Mouse (Mus musculus) forebrain, embryonic 13.5 days (tissue): Measurements from ENCODE around the gene Dnajc4. TPM values are rescaled to one million over a fixed set of nuclear protein-coding genes. Genes with fewer than 3 reads are reported as not detected.

Source experiments
- ATAC-seq: fragments of 200-750 bp; cut with Nextera tagmentation; 2 replicates; pipeline ENCODE4 v1.8.0; 2017
- H3K27ac ChIP-seq: fragments of 300-500 bp; sonication (generic); 2 replicates; pipeline ENCODE4 v1.5.1; 2015; ENCODE audit warnings: inconsistent platforms, mild to moderate bottlenecking, moderate library complexity
- H3K27me3 ChIP-seq: fragments of 300-500 bp; sonication (generic); 2 replicates; pipeline ENCODE4 v1.6.1; 2015; ENCODE audit warnings: mild to moderate bottlenecking, inconsistent platforms
- H3K36me3 ChIP-seq: fragments of 300-500 bp; sonication (generic); 2 replicates; pipeline ENCODE4 v1.6.1; 2015; ENCODE audit warnings: mild to moderate bottlenecking, inconsistent platforms; ENCODE audit not compliant: poor library complexity, severe bottlenecking
- H3K4me1 ChIP-seq: fragments of 300-500 bp; sonication (generic); 2 replicates; pipeline ENCODE4 v1.6.1; 2015; ENCODE audit warnings: inconsistent platforms
- H3K4me2 ChIP-seq: fragments of 300-500 bp; sonication (generic); 2 replicates; pipeline ENCODE4 v1.6.1; 2015; ENCODE audit warnings: inconsistent platforms, mild to moderate bottlenecking, moderate library complexity
- H3K4me3 ChIP-seq: fragments of 300-500 bp; sonication (generic); 2 replicates; pipeline ENCODE4 v1.5.1; 2015; ENCODE audit warnings: mild to moderate bottlenecking, inconsistent platforms
- H3K9ac ChIP-seq: fragments of 300-500 bp; sonication (generic); 2 replicates; pipeline ENCODE4 v1.6.1; 2015; ENCODE audit warnings: mild to moderate bottlenecking, inconsistent platforms
- H3K9me3 ChIP-seq: fragments of 300-500 bp; sonication (generic); replicated peaks from 2 replicates; pipeline ENCODE4 v1.6.1; 2016; ENCODE audit warnings: inconsistent platforms
- WGBS: fragments of 180-500 bp; shearing (Covaris S2); methylation state at CpG from one replicate; pipeline ENCODE4 v1.1.7; 2015; 5-methylcytosine and 5-hydroxymethylcytosine counted together
- polyA plus RNA-seq: library from polyadenylated mRNA; unstranded; fragments of >200 nt; fragmentation: Nextera tagmentation; extraction: Ambion mirVana; gene quantifications from 2 replicates; pipeline ENCODE4 v1.2.1, GENCODE M21; 2015

Gene Dnajc4
- polyA plus RNA-seq, result 19.1 and 19.8 TPM in 2 replicates

- peak within 1 kb of the TSS; percentile 72 for H3K9ac ChIP-seq
- no peaks in the 10 kb centered on the region for H3K27me3 ChIP-seq
- peaks cover 54% of the 10 kb centered on the region for H3K4me1 ChIP-seq
- no peaks in the 10 kb centered on the region for H3K9me3 ChIP-seq
- peak within 1 kb of the TSS; percentile 53 for H3K4me3 ChIP-seq
- peak; percentile 95 for ATAC-seq
- no peaks in the 10 kb centered on the region for H3K36me3 ChIP-seq
- 0 out of 2 replicates have a peak within 1 kb of the TSS, but pooled peaks have one; percentile 8 for H3K27ac ChIP-seq
- H3K4me2 ChIP-seq, result peak within 1 kb of the TSS; percentile 87
- 2% methylated on average over 37 of the region's 37 CpGs for WGBS
Observed at GRCm38 (mm10) chr19:6992011-6992858, at the start of gene Dnajc4. Gene Dnajc4, minus strand, starts transcription at chr19:6992572.

- Histone ChIP-seq H3K27me3 (no peaks in the 10 kb centered on the region), H3K4me2 (peak overlapping the region; percentile 80), H3K9me3 (no peaks in the 10 kb centered on the region), H3K4me1 (peaks cover 40% of the 10 kb centered on the region), H3K27ac (no peak overlapping the region), H3K9ac (no peak overlapping the region), H3K4me3 (no peak overlapping the region), H3K36me3 (peaks cover 6% of the 10 kb centered on the region)
- WGBS, result 84% methylated on average over 2 of the region's 2 CpGs
- ATAC-seq, result no peak
Observed at GRCm38 (mm10) chr19:7041171-7041570, 48.8 kb upstream of the Dnajc4 start.

DNA sequence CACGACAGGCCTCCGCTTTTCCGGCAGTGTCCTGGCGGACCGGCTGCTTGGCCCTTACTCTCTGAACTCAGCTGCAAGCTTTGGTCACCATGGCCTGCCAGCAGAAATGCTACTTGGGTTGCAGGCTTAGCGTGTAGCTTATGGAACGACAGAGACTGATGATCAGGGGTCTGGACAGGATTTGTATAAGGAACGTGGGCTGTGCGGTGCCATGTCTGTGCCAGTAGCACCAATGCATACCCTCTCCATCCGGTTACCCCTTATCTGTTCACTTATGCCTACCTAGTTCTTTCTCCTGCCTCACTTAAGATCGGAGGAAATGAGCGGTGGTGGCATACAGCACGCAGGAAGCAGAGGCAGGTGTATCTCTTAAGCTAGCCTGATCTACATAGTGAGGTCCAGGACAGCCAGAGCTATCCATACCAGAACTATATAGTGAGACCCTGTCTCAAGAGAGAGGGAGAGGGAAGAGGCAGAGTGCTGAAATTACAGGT is 48.3 kb upstream of the Dnajc4 start:
- H3K4me1 ChIP-seq, result peaks cover 42% of the 10 kb centered on the region
- 29% methylated on average over 13 of the region's 13 CpGs for WGBS
- no peaks in the 10 kb centered on the region for H3K27me3 ChIP-seq
- ATAC-seq, result no peak
- peak overlapping the region; percentile 80 for H3K4me2 ChIP-seq
- peak overlapping the region; percentile 94 for H3K27ac ChIP-seq
- peak overlapping the region; percentile 75 for H3K9ac ChIP-seq
- H3K36me3 ChIP-seq, result peaks cover 7% of the 10 kb centered on the region
- peak overlapping the region; percentile 48 for H3K4me3 ChIP-seq
- no peaks in the 10 kb centered on the region for H3K9me3 ChIP-seq

DNA sequence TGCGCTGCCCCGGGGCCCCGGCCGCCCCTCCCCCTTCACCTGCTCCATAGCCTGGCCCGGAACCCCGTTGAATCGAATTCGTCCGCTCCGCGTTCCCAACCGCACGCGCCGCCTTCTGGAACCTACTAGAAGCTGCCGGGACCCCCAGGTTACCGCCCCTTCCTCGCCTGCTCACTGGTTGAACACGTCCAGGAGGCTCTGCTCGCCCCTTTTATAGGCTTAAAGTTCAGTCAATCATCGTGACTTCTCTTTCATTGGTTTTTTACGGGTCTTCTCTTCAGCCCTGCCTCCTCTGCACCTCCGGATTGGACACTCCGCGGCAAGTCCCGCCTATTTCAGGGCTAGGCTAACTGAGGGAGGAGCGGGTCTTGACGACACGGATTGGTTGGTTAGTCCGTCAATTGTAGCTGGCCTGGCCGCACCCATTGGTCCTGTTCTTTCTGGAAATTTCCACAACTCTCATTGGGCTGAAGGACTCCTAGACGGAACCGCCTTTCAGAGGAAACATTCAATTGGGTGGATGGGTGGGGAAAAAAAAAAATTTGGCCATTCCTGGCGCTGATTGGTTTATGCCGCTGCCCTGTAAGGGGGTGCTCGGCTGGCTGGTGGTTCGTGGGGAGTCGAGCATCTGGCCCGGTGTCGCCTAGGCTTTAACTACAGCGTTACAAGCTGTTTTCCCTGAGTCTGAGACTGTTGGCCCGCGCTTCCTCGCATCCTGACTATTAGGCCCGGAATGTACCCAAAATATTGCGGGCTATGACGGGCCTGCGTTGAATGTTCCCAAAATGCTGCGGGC is 47.7 kb upstream of the Dnajc4 start, which contains the start of gene Stip1:
Stip1 (minus strand) TSS at position 127 of the 796 bp plus-strand sequence.
- WGBS, result 1% methylated on average over 49 of the region's 49 CpGs
- Histone ChIP-seq H3K4me1 (peaks cover 45% of the 10 kb centered on the region), H3K9me3 (no peaks in the 10 kb centered on the region), H3K27ac (peak within 1 kb of the TSS; percentile 94), H3K4me3 (peak within 1 kb of the TSS; percentile 96), H3K27me3 (no peaks in the 10 kb centered on the region), H3K9ac (peak within 1 kb of the TSS; percentile 98), H3K4me2 (peak within 1 kb of the TSS; percentile 85), H3K36me3 (peaks cover 13% of the 10 kb centered on the region)
- ATAC-seq, result peak; percentile 99

GRCm38 (mm10) chr19:7039088-7039720 is 46.8 kb upstream of the Dnajc4 start:
- peak overlapping the region; percentile 85 for H3K4me2 ChIP-seq
- peaks cover 20% of the 10 kb centered on the region for H3K36me3 ChIP-seq
- H3K4me3 ChIP-seq, result peak overlapping the region; percentile 96
- peak overlapping the region; percentile 98 for H3K9ac ChIP-seq
- H3K9me3 ChIP-seq, result no peaks in the 10 kb centered on the region
- no peaks in the 10 kb centered on the region for H3K27me3 ChIP-seq
- WGBS, result 2% methylated on average over 32 of the region's 35 CpGs
- H3K27ac ChIP-seq, result peak overlapping the region; percentile 90
- peaks cover 40% of the 10 kb centered on the region for H3K4me1 ChIP-seq
- peak; percentile 3; the same call in 1 of the 2 replicates for ATAC-seq

DNA sequence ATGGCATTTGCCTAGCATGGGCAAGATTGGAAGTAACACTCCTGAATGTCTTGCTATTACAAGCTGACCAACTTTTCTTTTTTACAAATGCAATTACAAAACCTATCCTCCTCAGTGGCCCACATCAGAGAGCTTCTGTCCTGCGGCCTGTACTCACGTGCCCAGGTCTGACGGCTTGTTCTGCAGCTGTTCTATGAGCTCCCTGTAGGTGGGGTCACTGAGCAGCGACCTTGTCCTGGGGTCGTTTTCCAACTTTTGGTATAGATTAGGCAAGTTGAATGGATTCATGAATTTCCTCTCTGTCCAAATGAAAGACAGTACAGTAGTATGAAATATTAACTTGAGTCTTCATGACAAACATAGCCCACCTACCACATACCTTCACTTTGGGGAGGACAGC is 41.6 kb upstream of the Dnajc4 start:
- no peak for ATAC-seq
- no peaks in the 10 kb centered on the region for H3K9me3 ChIP-seq
- no peak overlapping the region for H3K9ac ChIP-seq
- H3K4me1 ChIP-seq, result peaks cover 32% of the 10 kb centered on the region
- peaks cover 71% of the 10 kb centered on the region for H3K36me3 ChIP-seq
- no peaks in the 10 kb centered on the region for H3K27me3 ChIP-seq
- WGBS, result 88% methylated on average over 5 of the region's 5 CpGs
- H3K27ac ChIP-seq, result no peak overlapping the region
- no peak overlapping the region for H3K4me3 ChIP-seq
- H3K4me2 ChIP-seq, result no peak overlapping the region

- H3K9me3 ChIP-seq, result no peaks in the 10 kb centered on the region
- WGBS, result 94% methylated on average over 5 of the region's 5 CpGs
- peaks cover 97% of the 10 kb centered on the region for H3K36me3 ChIP-seq
- ATAC-seq, result no peak
- no peak overlapping the region for H3K4me3 ChIP-seq
- no peaks in the 10 kb centered on the region for H3K4me1 ChIP-seq
- no peak overlapping the region for H3K27ac ChIP-seq
- H3K27me3 ChIP-seq, result no peaks in the 10 kb centered on the region
- H3K4me2 ChIP-seq, result no peak overlapping the region
- H3K9ac ChIP-seq, result no peak overlapping the region
Observed at GRCm38 (mm10) chr19:7029531-7029930, 37.2 kb upstream of the Dnajc4 start.

GRCm38 (mm10) chr19:7020224-7020641 is 27.9 kb upstream of the Dnajc4 start:
- WGBS, result 49% methylated on average over 3 of the region's 3 CpGs
- Histone ChIP-seq H3K9me3 (no peaks in the 10 kb centered on the region), H3K4me1 (no peaks in the 10 kb centered on the region), H3K36me3 (peaks cover 80% of the 10 kb centered on the region), H3K27me3 (no peaks in the 10 kb centered on the region), H3K4me3 (no peak overlapping the region), H3K4me2 (no peak overlapping the region), H3K27ac (0 out of 2 replicates have a peak overlapping the region, but pooled peaks have one; percentile 37), H3K9ac (no peak overlapping the region)
- peak; percentile 19; the same call in 1 of the 2 replicates for ATAC-seq

DNA sequence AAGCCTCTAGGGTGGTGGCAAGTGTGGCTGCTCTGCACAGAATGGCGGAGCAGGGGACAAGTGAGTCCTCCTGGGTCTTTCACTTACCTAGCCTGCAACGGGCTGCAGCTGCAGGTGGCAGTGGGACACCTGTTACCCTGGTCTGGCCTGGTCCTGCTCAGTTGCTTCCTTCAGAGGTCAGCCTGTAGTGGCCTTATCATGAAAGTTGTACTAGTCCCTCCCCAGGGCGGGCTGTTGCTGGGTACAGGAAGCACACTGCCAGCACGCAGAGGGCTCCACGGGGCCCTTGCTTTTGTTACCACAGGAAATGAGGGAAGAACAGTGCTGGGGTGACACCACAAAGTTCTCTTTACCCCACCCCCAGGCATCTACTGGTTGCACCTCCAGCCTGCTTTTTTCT is 26.8 kb upstream of the Dnajc4 start, which contains the start of gene Fermt3:
Fermt3 (minus strand) TSS at position 279 of the 400 bp plus-strand sequence.
- H3K27me3 ChIP-seq, result no peaks in the 10 kb centered on the region
- 92% methylated on average over 5 of the region's 5 CpGs for WGBS
- ATAC-seq, result no peak
- H3K27ac ChIP-seq, result no peak within 1 kb of the TSS
- H3K4me1 ChIP-seq, result no peaks in the 10 kb centered on the region
- H3K4me2 ChIP-seq, result no peak within 1 kb of the TSS
- peaks cover 75% of the 10 kb centered on the region for H3K36me3 ChIP-seq
- H3K9ac ChIP-seq, result no peak within 1 kb of the TSS
- H3K9me3 ChIP-seq, result no peaks in the 10 kb centered on the region
- no peak within 1 kb of the TSS for H3K4me3 ChIP-seq

DNA sequence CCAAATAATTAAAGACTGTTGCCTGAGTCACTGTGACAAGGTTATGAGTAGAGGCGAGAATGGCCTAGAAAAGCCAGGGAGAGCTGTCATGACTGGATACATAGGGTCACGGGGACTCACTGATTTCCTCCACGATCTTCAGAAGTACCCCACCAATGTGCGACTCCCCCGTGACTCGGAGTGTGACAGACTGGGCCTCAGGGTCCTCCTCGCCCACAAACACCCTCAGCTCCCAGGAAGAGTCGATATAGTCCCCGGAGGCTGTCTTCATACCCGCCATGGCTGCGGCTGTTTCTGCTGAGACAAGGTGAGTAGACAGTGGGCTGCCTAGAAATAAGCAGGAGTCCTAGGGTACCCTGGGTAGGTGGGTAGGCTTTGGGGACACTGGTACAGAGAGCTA is 26.2 kb upstream of the Dnajc4 start:
- WGBS, result 89% methylated on average over 11 of the region's 11 CpGs
- no peaks in the 10 kb centered on the region for H3K9me3 ChIP-seq
- H3K4me2 ChIP-seq, result no peak overlapping the region
- H3K27me3 ChIP-seq, result no peaks in the 10 kb centered on the region
- H3K36me3 ChIP-seq, result peaks cover 76% of the 10 kb centered on the region
- no peak for ATAC-seq
- no peak overlapping the region for H3K27ac ChIP-seq
- no peak overlapping the region for H3K9ac ChIP-seq
- no peaks in the 10 kb centered on the region for H3K4me1 ChIP-seq
- no peak overlapping the region for H3K4me3 ChIP-seq

DNA sequence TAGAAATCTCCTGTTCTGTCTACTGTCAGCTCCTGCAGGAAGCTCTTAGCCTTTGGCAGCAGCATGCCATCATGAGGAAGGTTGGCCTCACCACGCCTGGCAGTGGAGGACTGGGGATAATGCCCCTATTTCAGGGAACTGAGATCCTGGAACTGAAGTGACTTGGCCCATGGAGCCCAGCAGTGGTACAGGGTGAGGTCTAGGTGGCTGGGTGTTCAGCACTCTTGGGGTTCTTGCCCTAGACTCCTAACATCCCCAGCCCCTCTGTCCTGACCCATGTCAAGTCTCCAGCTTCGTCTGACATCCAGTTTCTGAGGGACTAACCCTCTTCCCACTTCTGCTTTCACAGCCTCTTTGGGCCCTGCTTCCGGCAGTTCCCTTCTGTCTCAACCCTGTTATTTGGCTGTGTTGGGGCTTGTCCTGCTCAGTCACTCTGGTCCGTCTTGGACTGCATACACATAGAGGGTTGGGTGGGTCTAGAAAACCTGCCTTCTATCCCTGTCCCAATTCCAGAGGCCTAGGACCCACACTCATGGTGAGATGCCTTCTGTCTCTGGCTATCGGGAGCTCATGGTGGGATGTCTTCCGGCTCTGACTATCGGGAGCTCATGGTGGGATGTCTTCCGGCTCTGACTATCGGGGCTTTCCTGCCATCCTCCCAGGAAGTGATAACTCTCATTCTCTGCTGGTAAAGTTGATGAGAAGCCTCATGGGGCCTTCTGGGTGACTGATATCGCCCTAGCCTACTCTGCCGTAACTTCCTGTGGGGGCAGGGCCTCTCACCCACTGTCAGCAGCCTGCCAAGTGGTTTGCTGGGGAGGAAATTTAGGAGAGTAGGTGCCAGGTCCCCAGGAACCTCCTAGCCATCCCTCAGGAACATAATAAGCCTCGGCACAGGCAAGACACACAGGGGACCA is 25.4 kb upstream of the Dnajc4 start:
- H3K9ac ChIP-seq, result no peak overlapping the region
- peaks cover 69% of the 10 kb centered on the region for H3K36me3 ChIP-seq
- no peaks in the 10 kb centered on the region for H3K4me1 ChIP-seq
- ATAC-seq, result no peak
- H3K4me3 ChIP-seq, result no peak overlapping the region
- H3K27ac ChIP-seq, result no peak overlapping the region
- no peak overlapping the region for H3K4me2 ChIP-seq
- no peaks in the 10 kb centered on the region for H3K27me3 ChIP-seq
- WGBS, result 84% methylated on average over 12 of the region's 12 CpGs
- no peaks in the 10 kb centered on the region for H3K9me3 ChIP-seq
